Mouse (Mus musculus): ENCODE data around the gene Gm49337.

Gene Gm49337

GRCm38 (mm10) chr4:116162142-116162541 lies 11.0 kb upstream of the Gm49337 start:
- no peak for DNase-seq (ENCODE audit: low spot score in 2 of 2)

GRCm38 (mm10) chr4:116164759-116165554 lies 8.2 kb upstream of the Gm49337 start:
- DNase-seq (ENCODE audit: low spot score in 2 of 2): no peak

GRCm38 (mm10) chr4:116165708-116166407 lies 7.3 kb upstream of the Gm49337 start:
- DNase-seq (ENCODE audit: low spot score in 2 of 2): no peak

GRCm38 (mm10) chr4:116167404-116167803 lies 5.8 kb upstream of the Gm49337 start, which contains the start of gene Tspan1:
Gene Tspan1 (minus strand): TSS chr4:116167601.
- peak; percentile 60 to 71 for DNase-seq (ENCODE audit: low spot score in 2 of 2)

GRCm38 (mm10) chr4:116168617-116169352 lies 4.4 kb upstream of the Gm49337 start:
- DNase-seq (ENCODE audit: low spot score in 2 of 2): peak; percentile 50 to 65

GRCm38 (mm10) chr4:116169353-116169672 lies 3.9 kb upstream of the Gm49337 start:
- DNase-seq (ENCODE audit: low spot score in 2 of 2): no peak

GRCm38 (mm10) chr4:116173752-116174151 lies 568 bp downstream of the Gm49337 start:
- DNase-seq (ENCODE audit: low spot score in 2 of 2): no peak

GRCm38 (mm10) chr4:116174466-116175116 lies 1.4 kb downstream of the Gm49337 start:
- no peak for DNase-seq (ENCODE audit: low spot score in 2 of 2)

- no peak for DNase-seq (ENCODE audit: low spot score in 2 of 2)
Observed at GRCm38 (mm10) chr4:116175136-116175535, 2.0 kb downstream of the Gm49337 start.

- no peak for DNase-seq (ENCODE audit: low spot score in 2 of 2)
Observed at GRCm38 (mm10) chr4:116175711-116176542, 2.7 kb downstream of the Gm49337 start.

GRCm38 (mm10) chr4:116176543-116176988 lies 3.4 kb downstream of the Gm49337 start:
- peak; percentile 68 to 84 for DNase-seq (ENCODE audit: low spot score in 2 of 2)

- peak in 1 of 2 experiments; percentile 63 for DNase-seq (ENCODE audit: low spot score in 2 of 2)
Observed at GRCm38 (mm10) chr4:116177140-116177539, 4.0 kb downstream of the Gm49337 start.

- no peak for DNase-seq (ENCODE audit: low spot score in 2 of 2)
Observed at GRCm38 (mm10) chr4:116182079-116182478, 8.9 kb downstream of the Gm49337 start.

- no peak for DNase-seq (ENCODE audit: low spot score in 2 of 2)
Observed at GRCm38 (mm10) chr4:116182745-116183144, 9.6 kb downstream of the Gm49337 start.

GRCm38 (mm10) chr4:116185083-116185482 lies 11.9 kb downstream of the Gm49337 start:
- no peak for DNase-seq (ENCODE audit: low spot score in 2 of 2)

GRCm38 (mm10) chr4:116192286-116192835 lies 19.2 kb downstream of the Gm49337 start:
- no peak for DNase-seq (ENCODE audit: low spot score in 2 of 2)

GRCm38 (mm10) chr4:116193583-116194383 lies 20.6 kb downstream of the Gm49337 start:
- DNase-seq (ENCODE audit: low spot score in 2 of 2): no peak

GRCm38 (mm10) chr4:116198422-116198821 lies 25.2 kb downstream of the Gm49337 start:
- no peak for DNase-seq (ENCODE audit: low spot score in 2 of 2)

- DNase-seq (ENCODE audit: low spot score in 2 of 2): peak in 1 of 2 experiments; percentile 24
Observed at GRCm38 (mm10) chr4:116204422-116204821, 31.2 kb downstream of the Gm49337 start.

GRCm38 (mm10) chr4:116206531-116206930 lies 33.3 kb downstream of the Gm49337 start:
- no peak for DNase-seq (ENCODE audit: low spot score in 2 of 2)

Data from urinary bladder, postnatal 36 days (tissue).